Mouse (Mus musculus): ENCODE measurements at regions not wholly inside any gene's neighbourhood (a gene's known extent, or its start where the extent isn't known, plus 50 kb on each side); places are given as distances from the start of the nearest gene placed in this dataset.

DNA sequence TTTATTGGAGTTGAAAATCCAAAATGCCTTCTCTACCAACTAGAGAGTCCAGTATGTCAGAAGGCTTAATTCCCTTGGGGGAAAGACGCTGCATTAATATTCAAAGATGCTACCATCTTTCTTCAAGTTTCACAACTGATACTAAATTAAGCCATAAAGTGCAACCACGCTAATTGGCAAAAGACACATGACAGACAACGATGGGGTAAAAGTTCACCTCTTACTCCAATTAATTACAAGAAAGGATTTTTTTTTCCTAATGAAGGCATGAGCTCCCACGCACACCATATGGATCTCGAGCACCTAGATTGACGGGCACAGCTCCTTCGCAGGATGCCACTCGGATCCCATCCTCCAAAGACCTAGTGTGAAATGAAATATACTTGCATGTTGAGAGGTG is 311.5 kb upstream of the Castor2 start:
- no peaks in the 10 kb centered on the region for H3K27me3 ChIP-seq
- no peaks in the 10 kb centered on the region for H3K9me3 ChIP-seq (replicated peaks)
- no peak overlapping the region for H3K4me3 ChIP-seq
- WGBS, result 86% methylated on average over 8 of the region's 8 CpGs
- H3K9ac ChIP-seq, result no peak overlapping the region
- no peak for ATAC-seq (ENCODE audit: low FRiP score)
- H3K36me3 ChIP-seq, result no peaks in the 10 kb centered on the region
- H3K4me1 ChIP-seq, result no peaks in the 10 kb centered on the region
- H3K4me2 ChIP-seq (replicated peaks), result no peak overlapping the region
- no peak overlapping the region for H3K27ac ChIP-seq

DNA sequence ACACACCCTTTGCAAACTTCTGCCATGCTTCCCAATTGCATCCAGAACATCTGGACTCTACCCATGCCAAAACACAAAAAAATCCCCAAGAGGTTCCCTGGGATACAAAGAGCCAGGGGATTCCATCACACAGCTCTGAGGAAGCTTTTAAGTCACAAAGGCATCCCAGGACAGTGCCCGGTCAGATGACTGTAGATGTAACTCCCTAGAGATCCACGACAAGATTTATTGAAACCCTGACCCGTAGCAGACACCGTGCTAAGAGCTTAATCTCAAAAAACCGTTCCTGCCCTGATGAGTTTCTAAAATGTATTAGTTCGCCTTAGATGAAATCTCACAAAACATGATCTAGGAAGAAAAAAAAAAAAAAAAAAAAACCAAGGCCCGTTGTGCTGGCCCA is 312.0 kb upstream of the Castor2 start:
- H3K9ac ChIP-seq, result no peak overlapping the region
- H3K9me3 ChIP-seq (replicated peaks), result no peaks in the 10 kb centered on the region
- H3K27ac ChIP-seq, result no peak overlapping the region
- H3K4me3 ChIP-seq, result no peak overlapping the region
- ATAC-seq (ENCODE audit: low FRiP score), result no peak
- no peak overlapping the region for H3K4me2 ChIP-seq (replicated peaks)
- H3K4me1 ChIP-seq, result no peaks in the 10 kb centered on the region
- H3K36me3 ChIP-seq, result no peaks in the 10 kb centered on the region
- no peaks in the 10 kb centered on the region for H3K27me3 ChIP-seq
- 75% methylated on average over 7 of the region's 7 CpGs for WGBS

DNA sequence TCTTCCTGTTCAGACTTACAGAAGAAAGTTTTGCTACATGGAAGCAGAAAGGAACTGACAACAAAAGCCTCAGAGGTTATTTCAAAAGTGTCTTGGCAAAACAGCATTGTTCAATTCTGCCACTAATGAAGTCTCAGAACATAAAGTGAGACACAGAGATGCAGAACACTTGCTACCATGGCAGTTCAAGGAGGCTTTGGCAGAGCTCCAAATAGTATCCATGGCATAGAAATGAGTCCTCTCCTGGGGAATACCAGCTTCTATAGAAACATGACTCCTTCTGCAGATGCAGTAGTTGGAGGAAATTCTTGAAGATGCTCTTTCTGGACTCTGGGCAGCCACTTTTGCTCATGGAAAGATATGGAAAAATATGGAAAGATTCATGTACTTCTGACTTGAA is 322.9 kb upstream of the Castor2 start:
- no peaks in the 10 kb centered on the region for H3K4me1 ChIP-seq
- H3K36me3 ChIP-seq, result no peaks in the 10 kb centered on the region
- no peaks in the 10 kb centered on the region for H3K9me3 ChIP-seq (replicated peaks)
- no peak for ATAC-seq (ENCODE audit: low FRiP score)
- no peaks in the 10 kb centered on the region for H3K27me3 ChIP-seq
- H3K9ac ChIP-seq, result no peak overlapping the region
- H3K4me3 ChIP-seq, result no peak overlapping the region
- H3K27ac ChIP-seq, result no peak overlapping the region
- no peak overlapping the region for H3K4me2 ChIP-seq (replicated peaks)

DNA sequence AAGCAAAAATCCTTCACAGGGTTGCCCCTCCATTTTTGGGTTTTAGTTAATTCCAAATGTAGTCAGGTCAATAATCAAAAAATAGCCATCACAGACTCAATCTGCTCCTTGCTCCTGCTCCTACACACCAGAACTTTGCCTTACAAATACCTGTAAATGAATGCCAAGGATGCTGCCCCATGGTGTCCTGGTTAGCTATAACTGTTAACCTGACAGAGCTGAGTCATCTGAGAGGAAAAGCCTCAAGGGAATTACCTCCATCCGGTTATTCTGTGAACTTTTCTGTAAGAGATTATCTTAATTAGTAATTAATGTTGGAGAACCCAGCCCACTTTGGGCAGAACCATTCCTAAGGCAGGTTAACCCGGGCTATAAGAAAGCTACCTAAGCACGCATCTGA is 325.4 kb upstream of the Castor2 start:
- no peak for ATAC-seq (ENCODE audit: low FRiP score)
- H3K4me2 ChIP-seq (replicated peaks), result no peak overlapping the region
- H3K4me1 ChIP-seq, result no peaks in the 10 kb centered on the region
- no peak overlapping the region for H3K9ac ChIP-seq
- no peak overlapping the region for H3K27ac ChIP-seq
- no peaks in the 10 kb centered on the region for H3K27me3 ChIP-seq
- 88% methylated on average over 3 of the region's 3 CpGs for WGBS
- no peak overlapping the region for H3K4me3 ChIP-seq
- H3K36me3 ChIP-seq, result no peaks in the 10 kb centered on the region
- no peaks in the 10 kb centered on the region for H3K9me3 ChIP-seq (replicated peaks)

DNA sequence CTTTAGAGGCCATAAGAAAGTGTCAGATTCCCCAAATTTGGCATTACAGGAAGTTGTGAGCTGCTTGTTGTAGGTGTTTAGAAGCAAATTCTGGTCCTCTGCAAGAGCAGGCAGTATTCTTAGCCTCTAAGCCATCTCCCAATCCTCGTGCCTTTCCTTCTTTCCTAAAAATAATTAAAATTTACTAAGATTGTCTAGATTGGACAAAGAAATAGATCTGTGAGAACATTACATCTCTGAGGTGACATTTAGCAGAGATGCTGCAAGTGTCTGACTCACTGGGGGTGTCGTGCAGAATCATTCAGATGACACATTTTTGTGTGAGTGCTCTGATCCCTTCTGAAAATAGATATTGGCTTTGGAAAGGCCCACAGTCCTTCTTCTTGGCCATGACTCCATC is 330.7 kb upstream of the Castor2 start:
- Histone ChIP-seq H3K4me2 (replicated peaks) (no peak overlapping the region), H3K36me3 (no peaks in the 10 kb centered on the region), H3K4me1 (no peaks in the 10 kb centered on the region), H3K27ac (no peak overlapping the region), H3K4me3 (no peak overlapping the region), H3K9me3 (replicated peaks) (no peaks in the 10 kb centered on the region), H3K9ac (no peak overlapping the region), H3K27me3 (no peaks in the 10 kb centered on the region)
- 83% methylated on average over 2 of the region's 2 CpGs for WGBS
- ATAC-seq (ENCODE audit: low FRiP score), result no peak

DNA sequence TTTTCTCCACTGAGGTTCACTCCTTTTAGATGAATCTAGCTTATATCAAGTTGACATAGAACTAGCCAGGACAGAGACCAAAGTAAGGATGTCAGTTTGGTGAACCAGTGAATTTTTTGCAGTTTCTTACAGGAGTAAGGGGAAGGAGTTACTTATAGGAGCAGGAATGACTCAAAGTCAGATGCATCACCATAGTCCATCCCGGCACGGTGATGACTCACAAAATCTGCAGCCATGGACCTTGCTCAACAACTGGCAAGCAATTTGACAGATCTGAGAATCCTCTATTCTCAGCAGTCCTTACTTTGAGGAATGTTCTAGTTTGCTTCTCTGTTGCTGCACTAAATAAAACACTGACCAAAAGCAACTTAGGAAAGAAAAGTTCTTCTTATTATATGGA is 341.7 kb upstream of the Castor2 start:
- 99% methylated on average over 2 of the region's 2 CpGs for WGBS
- Histone ChIP-seq H3K4me1 (peaks cover 11% of the 10 kb centered on the region; the same call in 1 of the 2 replicates), H3K27me3 (no peaks in the 10 kb centered on the region), H3K9me3 (replicated peaks) (no peaks in the 10 kb centered on the region), H3K9ac (no peak overlapping the region), H3K4me2 (replicated peaks) (no peak overlapping the region), H3K27ac (no peak overlapping the region), H3K4me3 (no peak overlapping the region), H3K36me3 (no peaks in the 10 kb centered on the region)
- ATAC-seq (ENCODE audit: low FRiP score), result no peak

DNA sequence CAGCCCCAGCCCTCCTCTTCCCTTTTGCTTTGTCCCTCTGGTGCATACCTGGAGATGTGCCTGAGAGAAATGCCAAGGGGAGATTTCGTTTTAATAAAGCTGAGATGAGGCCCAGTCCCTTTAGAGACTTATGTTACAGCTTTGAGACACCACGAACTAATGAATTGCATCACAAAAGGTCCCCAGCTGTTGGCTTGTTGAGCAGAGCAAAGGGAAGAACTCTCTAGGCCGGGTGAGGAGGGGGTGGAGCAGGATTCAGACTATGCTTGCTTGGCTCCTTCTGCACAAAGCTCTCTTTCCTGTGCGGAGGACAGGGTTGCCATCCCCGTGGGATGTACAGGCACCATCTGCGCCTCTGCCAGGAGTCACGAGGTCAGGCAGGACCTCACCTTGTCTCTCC is 345.3 kb upstream of the Castor2 start:
- Histone ChIP-seq H3K4me2 (replicated peaks) (no peak overlapping the region), H3K4me3 (no peak overlapping the region), H3K4me1 (peaks cover 11% of the 10 kb centered on the region; the same call in 1 of the 2 replicates), H3K27ac (no peak overlapping the region), H3K9me3 (replicated peaks) (no peaks in the 10 kb centered on the region), H3K9ac (no peak overlapping the region), H3K36me3 (no peaks in the 10 kb centered on the region), H3K27me3 (no peaks in the 10 kb centered on the region)
- no peak for ATAC-seq (ENCODE audit: low FRiP score)
- WGBS, result 15% methylated on average over 7 of the region's 7 CpGs

DNA sequence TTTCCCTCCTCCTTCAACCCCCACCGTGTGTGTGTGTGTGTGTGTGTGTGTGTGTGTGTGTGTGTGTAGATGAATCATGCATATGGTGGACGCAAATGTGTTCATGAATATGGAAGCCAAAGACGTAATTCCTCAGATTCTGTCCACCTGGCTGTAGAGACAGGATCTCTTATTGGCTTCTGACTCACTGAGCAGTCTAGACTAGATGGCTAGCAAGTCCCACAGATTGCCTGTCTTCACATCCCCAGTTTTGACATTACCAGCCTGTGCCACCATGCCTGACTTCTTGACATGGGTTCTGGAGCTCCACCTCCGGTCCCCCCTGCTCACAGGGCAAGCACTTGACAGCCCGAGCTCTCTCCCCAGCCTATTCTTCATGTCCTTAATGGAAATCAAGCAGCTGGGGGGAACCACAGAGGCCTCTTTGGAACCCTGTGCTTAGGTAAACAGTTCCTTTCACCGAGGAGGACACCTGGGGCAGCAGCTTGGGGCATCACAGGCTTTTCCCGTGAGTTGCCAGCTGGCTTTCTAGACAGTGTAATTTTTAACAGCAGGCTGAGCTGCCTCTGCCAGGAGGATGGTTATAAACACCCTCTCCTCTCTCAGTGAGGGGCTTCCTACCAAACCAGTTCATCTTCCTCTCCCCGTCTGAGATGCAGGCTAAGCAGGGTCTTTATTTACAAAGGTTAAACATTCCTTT is 345.9 kb upstream of the Castor2 start:
- no peak overlapping the region for H3K27ac ChIP-seq
- H3K4me3 ChIP-seq, result no peak overlapping the region
- H3K27me3 ChIP-seq, result no peaks in the 10 kb centered on the region
- no peak overlapping the region for H3K9ac ChIP-seq
- peaks cover 11% of the 10 kb centered on the region; the same call in 1 of the 2 replicates for H3K4me1 ChIP-seq
- no peaks in the 10 kb centered on the region for H3K36me3 ChIP-seq
- no peaks in the 10 kb centered on the region for H3K9me3 ChIP-seq (replicated peaks)
- no peak overlapping the region for H3K4me2 ChIP-seq (replicated peaks)
- no peak for ATAC-seq (ENCODE audit: low FRiP score)
- WGBS, result 32% methylated on average over 8 of the region's 8 CpGs

DNA sequence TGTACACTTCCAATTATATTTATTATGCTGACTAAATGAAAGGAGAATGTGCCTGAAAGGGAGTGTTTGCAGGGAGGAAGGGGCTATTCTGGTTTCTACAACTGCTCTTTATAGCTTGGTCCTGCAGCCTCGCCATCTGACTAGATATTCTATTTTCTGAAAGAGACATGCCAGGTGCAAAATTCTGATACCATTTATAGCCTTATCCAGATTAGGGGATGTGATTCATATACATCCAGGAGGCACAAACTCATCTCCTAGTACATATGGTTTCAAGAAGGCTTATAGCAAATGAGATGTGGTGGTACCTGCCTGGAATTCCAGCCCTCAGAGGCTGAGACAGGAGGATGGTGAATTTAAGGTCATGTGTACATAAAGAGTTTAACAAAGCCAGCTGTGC is 352.6 kb upstream of the Castor2 start:
- Histone ChIP-seq H3K4me2 (replicated peaks) (no peak overlapping the region), H3K36me3 (no peaks in the 10 kb centered on the region), H3K4me3 (no peak overlapping the region), H3K9ac (no peak overlapping the region), H3K9me3 (replicated peaks) (no peaks in the 10 kb centered on the region), H3K4me1 (no peaks in the 10 kb centered on the region), H3K27me3 (no peaks in the 10 kb centered on the region), H3K27ac (0 out of 2 replicates have a peak overlapping the region, but pooled peaks have one; percentile 2)
- no peak for ATAC-seq (ENCODE audit: low FRiP score)
- WGBS, result 87% methylated on average over 1 of the region's 1 CpGs

DNA sequence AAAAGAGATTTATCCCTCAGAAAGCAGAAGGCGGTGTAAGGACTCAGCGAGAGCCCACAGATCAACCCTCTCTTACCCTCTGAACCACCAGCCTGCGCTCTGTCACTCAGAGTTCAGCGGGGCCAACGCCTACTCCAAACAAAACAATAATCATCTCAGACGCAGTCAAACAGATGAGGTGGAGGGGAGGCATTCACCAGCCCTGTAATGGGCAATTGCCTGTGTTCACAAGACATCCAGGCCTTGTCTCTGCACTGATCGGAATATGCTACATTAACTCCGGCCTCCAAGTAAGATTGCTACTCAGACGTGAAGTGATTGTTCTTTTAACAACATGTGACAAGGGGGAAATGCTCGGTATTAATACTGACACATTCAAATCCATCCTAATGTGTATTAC is 353.1 kb upstream of the Castor2 start:
- no peak for ATAC-seq (ENCODE audit: low FRiP score)
- Histone ChIP-seq H3K4me1 (no peaks in the 10 kb centered on the region), H3K27me3 (no peaks in the 10 kb centered on the region), H3K9me3 (replicated peaks) (no peaks in the 10 kb centered on the region), H3K4me2 (replicated peaks) (no peak overlapping the region), H3K36me3 (no peaks in the 10 kb centered on the region), H3K9ac (no peak overlapping the region), H3K4me3 (no peak overlapping the region), H3K27ac (0 out of 2 replicates have a peak overlapping the region, but pooled peaks have one; percentile 2)
- WGBS, result 54% methylated on average over 10 of the region's 10 CpGs

DNA sequence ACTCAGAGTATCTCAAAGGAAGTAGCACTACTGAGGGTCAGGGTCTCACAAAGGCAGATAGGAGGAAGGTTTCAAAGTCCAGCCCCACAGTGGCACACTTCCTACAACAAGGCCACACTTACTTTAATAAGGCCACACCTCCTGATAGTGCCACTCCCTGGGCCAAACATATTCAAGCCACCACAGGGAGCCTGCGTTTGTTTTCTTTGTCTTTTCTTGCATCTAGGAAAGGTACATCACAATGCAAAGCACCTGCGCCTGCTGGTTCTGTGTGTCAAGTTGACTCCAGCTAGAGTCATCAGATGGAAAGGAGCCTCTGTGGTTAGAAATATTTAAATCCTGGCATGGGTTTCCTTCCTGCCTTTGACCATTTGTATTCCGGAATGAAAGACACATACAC is 355.4 kb upstream of the Castor2 start:
- 89% methylated on average over 3 of the region's 3 CpGs for WGBS
- no peaks in the 10 kb centered on the region for H3K27me3 ChIP-seq
- no peaks in the 10 kb centered on the region for H3K4me1 ChIP-seq
- H3K9me3 ChIP-seq (replicated peaks), result no peaks in the 10 kb centered on the region
- no peak overlapping the region for H3K4me3 ChIP-seq
- H3K27ac ChIP-seq, result no peak overlapping the region
- H3K4me2 ChIP-seq (replicated peaks), result no peak overlapping the region
- no peak overlapping the region for H3K9ac ChIP-seq
- ATAC-seq (ENCODE audit: low FRiP score), result no peak
- no peaks in the 10 kb centered on the region for H3K36me3 ChIP-seq

DNA sequence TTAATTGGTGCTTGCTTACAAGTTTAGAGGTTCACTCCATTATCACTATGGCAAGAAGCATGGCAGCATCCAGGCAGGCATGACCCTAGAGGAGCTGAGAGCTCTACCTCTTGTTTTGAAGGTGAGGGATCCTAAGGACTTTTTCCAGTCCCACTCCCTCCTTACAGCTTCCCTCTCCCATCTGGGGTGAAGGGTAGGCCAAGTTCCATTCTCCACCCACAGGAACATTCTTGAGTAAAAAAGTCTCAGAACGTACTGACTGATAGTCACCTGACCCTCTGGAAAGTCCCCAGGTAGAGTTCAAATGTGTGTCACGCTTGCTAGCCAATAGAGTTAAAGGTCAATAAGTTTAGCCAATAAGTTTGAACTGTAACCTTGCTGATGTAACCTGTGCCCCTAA is 355.9 kb upstream of the Castor2 start:
- no peak overlapping the region for H3K27ac ChIP-seq
- no peak overlapping the region for H3K4me2 ChIP-seq (replicated peaks)
- H3K36me3 ChIP-seq, result no peaks in the 10 kb centered on the region
- no peak overlapping the region for H3K9ac ChIP-seq
- H3K4me3 ChIP-seq, result no peak overlapping the region
- ATAC-seq (ENCODE audit: low FRiP score), result no peak
- 88% methylated on average over 2 of the region's 2 CpGs for WGBS
- H3K27me3 ChIP-seq, result no peaks in the 10 kb centered on the region
- H3K9me3 ChIP-seq (replicated peaks), result no peaks in the 10 kb centered on the region
- no peaks in the 10 kb centered on the region for H3K4me1 ChIP-seq

DNA sequence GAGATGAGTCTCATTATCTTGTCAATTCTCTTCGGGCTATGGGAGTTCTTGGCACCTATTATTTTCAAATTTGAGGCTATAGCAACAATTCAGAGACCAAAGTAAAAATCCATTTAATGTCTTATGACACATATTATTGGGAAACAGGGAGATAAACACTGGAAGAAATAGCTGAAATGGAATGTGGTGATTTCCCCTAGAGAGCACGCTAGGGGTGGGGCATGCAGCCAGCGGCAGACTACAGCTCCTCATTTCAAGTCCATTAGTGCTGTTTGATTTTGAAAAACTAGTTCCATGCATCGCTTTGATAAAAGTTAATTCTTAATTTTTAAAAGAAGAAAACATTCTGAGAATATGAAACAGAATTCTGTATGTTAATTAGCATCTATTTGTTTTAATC is 367.6 kb upstream of the Castor2 start:
- Histone ChIP-seq H3K9ac (no peak overlapping the region), H3K36me3 (no peaks in the 10 kb centered on the region), H3K27ac (no peak overlapping the region), H3K9me3 (replicated peaks) (no peaks in the 10 kb centered on the region; the same call in 1 of the 2 replicates), H3K27me3 (no peaks in the 10 kb centered on the region), H3K4me2 (replicated peaks) (no peak overlapping the region), H3K4me3 (no peak overlapping the region), H3K4me1 (no peaks in the 10 kb centered on the region)
- no peak for ATAC-seq (ENCODE audit: low FRiP score)
- 90% methylated on average over 4 of the region's 4 CpGs for whole genome bisulfite sequencing
